In the genomic region with DNA sequence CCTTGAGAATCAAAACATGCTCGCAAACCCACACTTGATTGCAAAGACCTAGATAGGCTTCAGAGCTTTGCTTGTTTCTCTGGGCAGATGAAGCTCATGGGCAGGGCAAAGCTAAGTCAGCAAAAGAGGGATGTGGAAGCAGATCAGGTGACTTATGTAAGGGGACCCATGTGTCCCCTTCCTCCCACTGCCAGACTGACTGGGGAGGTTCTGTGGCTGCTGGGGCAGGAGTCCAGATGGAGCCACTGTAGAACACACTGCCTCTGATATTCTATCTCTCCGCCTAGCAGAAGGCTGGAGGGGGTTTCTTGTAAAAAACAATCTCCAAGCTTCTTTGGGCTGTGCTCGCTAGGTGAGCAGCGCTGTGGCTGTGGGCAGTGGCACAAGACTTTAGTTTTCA, we compare ENCODE assay signal across 36 mouse cellular contexts. TPM values are rescaled to one million over a fixed set of nuclear protein-coding genes. Genes with fewer than 3 reads are reported as not detected.
DNase-seq lines count a peak whose midpoint lies in the region; ATAC-seq and TF ChIP-seq lines count a peak whose summit lies in the region.
"Had no signal": no experiment of that assay in that cellular context is flagged by ENCODE, and none has a peak within 500 bp of the region (broad histone marks: within the 10 kb centered on the region; RNA-seq: fewer than 3 reads in every experiment).

No protein-coding gene starts in this region.

- peaks cover 23% of the 10 kb centered on the region for H3K4me1 ChIP-seq in kidney, embryonic 15.5 days

- no peaks in the 10 kb centered on the region for H3K9me3 ChIP-seq in kidney, embryonic 15.5 days (replicated peaks)
- H3K9me3 ChIP-seq: embryonic facial prominence, embryonic 15.5 days; forebrain, embryonic 13.5 days; heart, embryonic 10.5 days; heart, embryonic 15.5 days; neural tube, embryonic 15.5 days had no signal

- H3K36me3 ChIP-seq in kidney, embryonic 15.5 days: no peaks in the 10 kb centered on the region
- H3K36me3 ChIP-seq: embryonic facial prominence, embryonic 15.5 days; heart, embryonic 10.5 days; heart, embryonic 15.5 days; neural tube, embryonic 15.5 days had no signal

- H3K27ac ChIP-seq in kidney, embryonic 15.5 days: no peak overlapping the region
- no peak overlapping the region for H3K27ac ChIP-seq in layer of hippocampus, adult 2 months
- H3K27ac ChIP-seq: embryonic facial prominence, embryonic 15.5 days; forebrain, embryonic 13.5 days; heart, embryonic 10.5 days; heart, embryonic 15.5 days; hindbrain, embryonic 14.5 days; liver, embryonic 14.5 days; macrophage; neural tube, embryonic 15.5 days; stomach, postnatal 0 days had no signal

- no peak overlapping the region for H3K9ac ChIP-seq in kidney, embryonic 15.5 days
- H3K9ac ChIP-seq: embryonic facial prominence, embryonic 15.5 days; forebrain, embryonic 13.5 days; heart, embryonic 15.5 days; hindbrain, embryonic 14.5 days; liver, embryonic 14.5 days; neural tube, embryonic 15.5 days had no signal

- no peak overlapping the region for H3K4me3 ChIP-seq in kidney, embryonic 15.5 days (replicated peaks)
- H3K4me3 ChIP-seq in layer of hippocampus, adult 2 months: no peak overlapping the region
- H3K4me3 ChIP-seq: embryonic facial prominence, embryonic 15.5 days; forebrain, embryonic 13.5 days; heart, embryonic 10.5 days; heart, embryonic 15.5 days; neural tube, embryonic 15.5 days had no signal

- H3K4me2 ChIP-seq in kidney, embryonic 15.5 days: no peak overlapping the region
- H3K4me2 ChIP-seq: embryonic facial prominence, embryonic 15.5 days; forebrain, embryonic 13.5 days; heart, embryonic 15.5 days; hindbrain, embryonic 14.5 days; neural tube, embryonic 15.5 days had no signal

- TF ChIP-seq CTCF in layer of hippocampus, adult 2 months (conservative IDR thresholded peaks at IDR 0.05): no peak

- DNase-seq in kidney, postnatal 14 days: no peak
- DNase-seq in layer of hippocampus, adult 2 months (ENCODE audit: low spot score in 2 of 2): peak; percentile 20 to 38
- DNase-seq in layer of hippocampus, adult 9-11 months: peak; percentile 42
- DNase-seq in skeletal muscle tissue, adult 2 months (ENCODE audit: low read depth, low spot score): peak; percentile 15
- DNase-seq: adrenal gland, postnatal 25 days; B cell, adult 2 months; cerebellum, adult 18-20 months; cerebellum, postnatal 10 days; gastrocnemius, postnatal 25 days; heart, adult 11 months; heart, postnatal 36 days; kidney, adult 9 months; left cerebral cortex, postnatal 4 days; liver; lung, adult 2 months; lung, postnatal 10 days; midbrain, embryonic 14.5 days; right cerebral cortex, adult 18-20 months; thymus, adult 18-20 months; thymus, postnatal 25 days had no signal

- WGBS in kidney, embryonic 15.5 days: 57% methylated on average over 4 of the region's 4 CpGs

- no peaks in the 10 kb centered on the region for H3K27me3 ChIP-seq in kidney, embryonic 15.5 days
- H3K27me3 ChIP-seq: embryonic facial prominence, embryonic 15.5 days; forebrain, embryonic 13.5 days; heart, embryonic 15.5 days; neural tube, embryonic 15.5 days had no signal

- ATAC-seq in kidney, embryonic 15.5 days (replicated peaks; ENCODE audit: low FRiP score): peak; percentile 55; the same call in 1 of the 2 replicates
- ATAC-seq in megakaryocyte-erythroid progenitor cell, adult 5-6 weeks (replicated peaks; ENCODE audit: low FRiP score, low TSS enrichment, poor library complexity, severe bottlenecking): no peak
- ATAC-seq: forebrain, embryonic 13.5 days; intestine, postnatal 0 days had no signal

RNA-seq across cellular contexts. Expression of a gene that starts 52.3 kb away (rescaled TPM):
- 0.56 TPM in 1 of 2 replicates, not detected in the other for polyA plus RNA-seq in kidney, embryonic 15.5 days (2015; fragmentation: Nextera tagmentation; extraction: Ambion mirVana)
- 1 to 10 TPM in 1 of 2 experiments, under 1 TPM in 1; 0.42 to 1.6 TPM for total RNA-seq in layer of hippocampus, adult 2 months (2021)
- 0.45 TPM in 1 of 2 replicates, not detected in the other for total RNA-seq in megakaryocyte-erythroid progenitor cell, adult 5-6 weeks (2014; fragmentation: Nextera tagmentation)
- total RNA-seq in megakaryocyte-erythroid progenitor cell, adult 5-6 weeks (2017): not detected in 2 replicates
- total RNA-seq: adrenal gland, adult 18-20 months; common myeloid progenitor, adult 5-6 weeks; gastrocnemius, adult 18-20 months; gastrocnemius, postnatal 25 days; heart, postnatal 36 days; left cerebral cortex, postnatal 4 days; monocyte, adult 5-6 weeks had no signal
- polyA plus RNA-seq: heart, embryonic 15.5 days; hindbrain, embryonic 14.5 days; macrophage; neural tube, embryonic 15.5 days had no signal
